Mouse (Mus musculus) G1E (cell line): Measurements from ENCODE around the gene Mfn2. TPM values are rescaled to one million over a fixed set of nuclear protein-coding genes. Genes with fewer than 3 reads are reported as not detected.
A peak's percentile ranks its signal among the peaks of the same experiment; 100 is the strongest.

Experiments
- ATAC-seq: 2 replicates; pipeline ENCODE4 v1.8.0; 2016; ENCODE audit warnings: mild to moderate bottlenecking; ENCODE audit not compliant: insufficient number of reproducible peaks, poor library complexity, low FRiP score, severe bottlenecking; ENCODE audit errors: extremely low read depth
- DNase-seq: peaks from one replicate; pipeline ENCODE4 v3.0.0; 2012; ENCODE audit warnings: low spot score
- H3K27me3 ChIP-seq: 2 replicates; pipeline ENCODE4 v1.6.1; 2012; ENCODE audit warnings: mild to moderate bottlenecking, low read length, inconsistent platforms; ENCODE audit not compliant: insufficient read depth
- H3K36me3 ChIP-seq: replicated peaks from 2 replicates; pipeline ENCODE3; 2012; ENCODE audit warnings: mild to moderate bottlenecking, inconsistent platforms
- H3K4me1 ChIP-seq: 2 replicates; pipeline ENCODE4 v1.6.1; 2012; ENCODE audit warnings: low read depth, low read length, inconsistent platforms, mixed read lengths; ENCODE audit not compliant: insufficient read depth
- H3K4me3 ChIP-seq: 2 replicates; pipeline ENCODE4 v1.5.1; 2012; ENCODE audit warnings: low read depth, mild to moderate bottlenecking, inconsistent platforms, low read length, moderate library complexity, mixed read lengths
- H3K9me3 ChIP-seq: replicated peaks from 2 replicates; pipeline ENCODE4 v1.6.1; 2012; ENCODE audit warnings: inconsistent platforms
- CTCF ChIP-seq: IDR thresholded peaks from 2 replicates; pipeline ENCODE4 v1.5.1; 2012; ENCODE audit warnings: low read depth, low read length, inconsistent platforms, mixed read lengths
- GATA1 ChIP-seq: IDR thresholded peaks from 2 replicates; pipeline ENCODE4 v1.6.1; 2012; ENCODE audit warnings: borderline replicate concordance, low read length, inconsistent platforms, mixed read lengths
- GATA2 ChIP-seq: IDR thresholded peaks from 2 replicates; pipeline ENCODE4 v1.6.1; 2012; ENCODE audit warnings: low read depth, low read length, inconsistent platforms, borderline replicate concordance
- POLR2AphosphoS5 ChIP-seq: IDR thresholded peaks from 2 replicates; pipeline ENCODE4 v1.6.1; 2012; ENCODE audit warnings: low read depth, low read length, inconsistent platforms; ENCODE audit not compliant: insufficient replicate concordance
- TAL1 ChIP-seq: conservative IDR thresholded peaks from 2 replicates; pipeline ENCODE4 v1.6.1; 2012; ENCODE audit warnings: low read depth, low read length, inconsistent platforms, mixed read lengths
- polyA plus RNA-seq: library from polyadenylated mRNA; stranded (reverse); fragments of >175 nt; gene quantifications from 2 replicates; pipeline ENCODE4 v1.2.3, GENCODE M21; 2012
- total RNA-seq, 2 experiments: library from RNA; stranded (forward) in 1 of 2; stranded (reverse) in 1 of 2; fragments of 200-1000 nt in 1 of 2; fragments of >200 nt in 1 of 2; fragmentation: Nextera tagmentation in 1 of 2; gene quantifications; 2 replicates each; pipeline ENCODE4 v1.2.3; 2014 to 2017

Mfn2 gene
- total RNA-seq (2014; fragmentation: Nextera tagmentation): 18.6 and 21.0 TPM in 2 replicates
- total RNA-seq (2017): 14.8 and 18.3 TPM in 2 replicates
- 14.6 and 18.9 TPM in 2 replicates for polyA plus RNA-seq

- Histone ChIP-seq H3K4me3 (peak within 1 kb of the TSS; percentile 94), H3K36me3 (peaks cover 39% of the 10 kb centered on the region), H3K27me3 (peaks cover 7% of the 10 kb centered on the region; the same call in 1 of the 2 replicates), H3K4me1 (peaks cover 18% of the 10 kb centered on the region), H3K9me3 (no peaks in the 10 kb centered on the region)
- TF ChIP-seq TAL1 (no peak), GATA1 (no peak)
- DNase-seq: peak; percentile 93
- peak; percentile 95 for ATAC-seq
These were observed at the start of gene Mfn2 for GRCm38 (mm10) chr4:147904313-147905089. TSS of gene Mfn2 (minus strand) at chr4:147904704.

- Histone ChIP-seq H3K27me3 (no peaks in the 10 kb centered on the region), H3K4me3 (no peak overlapping the region)
- ATAC-seq: peak; percentile 42; the same call in 1 of the 2 replicates
These were observed 49.1 kb upstream of the Mfn2 start for GRCm38 (mm10) chr4:147953590-147953989.

GRCm38 (mm10) chr4:147947511-147947910, 43.0 kb upstream of the Mfn2 start:
- Histone ChIP-seq H3K9me3 (no peaks in the 10 kb centered on the region), H3K4me3 (no peak overlapping the region), H3K36me3 (peaks cover 85% of the 10 kb centered on the region), H3K27me3 (no peaks in the 10 kb centered on the region), H3K4me1 (peaks cover 38% of the 10 kb centered on the region)
- no peak for ATAC-seq
- DNase-seq: no peak
- no peak for TF ChIP-seq GATA1
- TF ChIP-seq TAL1: no peak
- no peak for TF ChIP-seq POLR2AphosphoS5
- no peak for TF ChIP-seq GATA2

More at GRCm38 (mm10) chr4:147953590-147953989, 49.1 kb upstream of the Mfn2 start:
- Histone ChIP-seq H3K9me3 (no peaks in the 10 kb centered on the region), H3K36me3 (peaks cover 26% of the 10 kb centered on the region), H3K4me1 (no peaks in the 10 kb centered on the region)
- TF ChIP-seq GATA2: no peak
- peak; percentile 28; the same call in 1 of the 2 replicates for TF ChIP-seq CTCF
- peak; percentile 45 for DNase-seq

GRCm38 (mm10) chr4:147943005-147943404, 38.5 kb upstream of the Mfn2 start:
- TF ChIP-seq POLR2AphosphoS5: no peak
- no peak for TF ChIP-seq TAL1
- TF ChIP-seq GATA2: no peak
- TF ChIP-seq GATA1: no peak
- TF ChIP-seq CTCF: no peak
- Histone ChIP-seq H3K36me3 (peaks cover 63% of the 10 kb centered on the region), H3K9me3 (no peaks in the 10 kb centered on the region), H3K4me3 (peak overlapping the region; percentile 60; the same call in 1 of the 2 replicates), H3K27me3 (peaks cover 10% of the 10 kb centered on the region), H3K4me1 (peaks cover 67% of the 10 kb centered on the region)
- DNase-seq (no peak), ATAC-seq (no peak)

- peak overlapping the region; percentile 97 for H3K4me3 ChIP-seq
- no peak for ATAC-seq
- H3K36me3 ChIP-seq: peaks cover 46% of the 10 kb centered on the region
- TF ChIP-seq POLR2AphosphoS5 (no peak), GATA2 (no peak), TAL1 (no peak)
- DNase-seq: peak; percentile 37
- no peaks in the 10 kb centered on the region for H3K9me3 ChIP-seq
- peaks cover 20% of the 10 kb centered on the region for H3K27me3 ChIP-seq
- peaks cover 72% of the 10 kb centered on the region for H3K4me1 ChIP-seq
These were observed 36.8 kb upstream of the Mfn2 start for GRCm38 (mm10) chr4:147941045-147942020.

GRCm38 (mm10) chr4:147940576-147941044, 36.1 kb upstream of the Mfn2 start, which contains the start of gene 2510039O18Rik:
TSS of gene 2510039O18Rik (plus strand) at chr4:147940895.
- DNase-seq (peak; percentile 78), ATAC-seq (peak; percentile 25)
- Histone ChIP-seq H3K4me3 (peak within 1 kb of the TSS; percentile 97), H3K36me3 (peaks cover 39% of the 10 kb centered on the region), H3K4me1 (peaks cover 73% of the 10 kb centered on the region), H3K27me3 (peaks cover 27% of the 10 kb centered on the region), H3K9me3 (no peaks in the 10 kb centered on the region)
- TF ChIP-seq GATA2 (no peak), TAL1 (no peak), GATA1 (no peak), CTCF (no peak), POLR2AphosphoS5 (no peak)
